Mouse (Mus musculus): Measurements from ENCODE around the gene Xpot. TPM values are rescaled to one million over a fixed set of nuclear protein-coding genes. Genes with fewer than 3 reads are reported as not detected.

Xpot gene
- polyA plus RNA-seq, 1 experiment = not detected

DNA sequence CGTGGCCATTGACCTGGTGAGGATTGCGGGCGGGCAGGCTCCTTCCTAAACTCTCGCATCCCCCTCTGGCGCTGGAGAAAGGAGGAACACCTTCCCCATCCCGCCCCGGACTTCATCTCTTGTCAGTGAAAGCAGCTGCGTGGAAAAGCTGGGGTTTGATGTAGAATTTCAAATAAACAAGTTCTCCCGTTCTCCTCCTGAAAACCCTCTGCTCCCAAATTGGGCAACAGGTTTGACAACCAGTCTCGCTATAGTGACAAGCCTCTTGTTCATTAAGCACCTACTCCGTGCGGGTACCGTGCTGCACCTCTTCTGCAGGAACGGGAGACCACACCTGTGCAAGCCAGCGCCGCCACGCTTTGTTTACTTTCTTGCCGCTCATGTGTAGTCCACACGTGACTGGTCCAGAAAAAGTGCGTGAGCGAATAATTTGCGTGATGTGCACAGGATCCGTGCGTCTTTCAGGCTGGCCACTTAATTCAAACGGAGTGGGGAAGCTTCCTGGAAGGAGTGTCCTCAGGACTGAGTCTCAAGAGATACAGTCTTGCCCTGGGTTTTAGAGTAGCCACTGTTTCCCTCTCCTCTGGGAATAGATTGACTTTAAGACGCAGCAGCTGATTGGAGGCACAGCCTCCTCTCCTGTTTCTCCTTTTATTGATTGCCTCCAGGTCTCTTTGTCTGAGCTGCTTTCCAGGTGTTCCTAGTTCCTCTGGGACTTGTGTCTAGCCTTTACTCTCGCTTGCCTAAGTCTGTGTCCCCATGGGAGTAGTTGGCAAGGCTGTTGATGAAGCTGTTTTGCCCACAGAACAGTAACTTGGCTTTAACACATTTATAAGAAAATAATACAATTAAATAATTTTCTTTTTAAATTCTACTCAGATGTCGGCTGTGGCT lies 16.2 kb upstream of the Xpot start:
- 11% methylated on average over 28 of the region's 28 CpGs for WGBS
- peaks cover 15% of the 10 kb centered on the region for H3K4me1 ChIP-seq (ENCODE audit: control insufficient read depth, insufficient read depth, low read length)
- H3K27ac ChIP-seq (ENCODE audit: insufficient read depth, low read depth, low read length) = no peak overlapping the region
- peak overlapping the region; percentile 54 for H3K4me3 ChIP-seq (ENCODE audit: insufficient read depth, low read depth, low read length)
- TF ChIP-seq CTCF (IDR thresholded peaks at IDR 0.05; ENCODE audit: insufficient read depth, low read depth, low read length) (no peak), POLR2A (IDR thresholded peaks at IDR 0.05; ENCODE audit: insufficient read depth, low read depth, low read length) (no peak)

DNA sequence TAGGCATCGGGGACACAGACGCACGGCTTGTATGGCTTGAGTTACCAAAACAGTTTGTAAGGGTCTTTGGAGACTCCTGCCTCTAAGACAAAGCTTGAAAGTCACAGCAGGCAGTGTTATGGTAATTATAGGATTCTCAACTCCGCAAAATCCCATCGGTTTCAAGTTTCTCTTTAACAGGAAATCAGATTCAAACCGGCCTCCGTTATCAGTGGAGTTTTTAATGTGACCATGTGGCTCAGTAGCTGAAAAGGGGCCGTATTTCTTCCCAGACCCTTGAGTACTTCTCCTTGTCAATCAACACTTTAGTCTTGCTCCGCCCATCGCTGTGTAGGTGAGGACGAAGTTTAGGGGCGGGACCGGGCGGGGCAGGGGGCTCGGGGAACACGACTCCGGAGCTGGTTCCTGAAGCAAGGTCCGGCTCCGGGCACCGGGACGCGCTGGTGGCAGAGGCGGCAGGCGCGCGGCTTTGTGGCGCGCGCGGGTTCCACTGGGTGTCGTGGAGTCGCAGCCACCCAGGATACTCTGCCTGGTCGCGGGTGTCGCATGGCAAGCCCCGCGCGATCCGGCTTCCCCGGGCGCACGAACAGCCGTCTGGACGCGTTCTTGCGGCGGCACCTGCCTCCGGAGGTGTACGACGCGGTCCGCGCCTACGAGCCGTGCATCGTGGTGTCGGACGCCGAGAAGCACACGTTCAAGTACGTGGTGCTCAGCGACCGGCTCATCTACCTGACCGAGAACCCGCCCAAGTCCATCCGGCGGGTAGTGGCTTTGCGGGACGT lies 15.3 kb upstream of the Xpot start, which contains the start of gene D930020B18Rik:
D930020B18Rik (plus strand) TSS at position 317 of the 782 bp plus-strand sequence.
- under 1% methylated on average over 69 of the region's 69 CpGs for WGBS
- no peak for TF ChIP-seq CTCF (IDR thresholded peaks at IDR 0.05; ENCODE audit: insufficient read depth, low read depth, low read length)
- TF ChIP-seq POLR2A (IDR thresholded peaks at IDR 0.05; ENCODE audit: insufficient read depth, low read depth, low read length) = 0 out of 2 replicates have a peak, but pooled peaks have one; percentile 15
- peaks cover 15% of the 10 kb centered on the region for H3K4me1 ChIP-seq (ENCODE audit: control insufficient read depth, insufficient read depth, low read length)
- no peak within 1 kb of the TSS for H3K27ac ChIP-seq (ENCODE audit: insufficient read depth, low read depth, low read length)
- H3K4me3 ChIP-seq (ENCODE audit: insufficient read depth, low read depth, low read length) = peak within 1 kb of the TSS; percentile 54

DNA sequence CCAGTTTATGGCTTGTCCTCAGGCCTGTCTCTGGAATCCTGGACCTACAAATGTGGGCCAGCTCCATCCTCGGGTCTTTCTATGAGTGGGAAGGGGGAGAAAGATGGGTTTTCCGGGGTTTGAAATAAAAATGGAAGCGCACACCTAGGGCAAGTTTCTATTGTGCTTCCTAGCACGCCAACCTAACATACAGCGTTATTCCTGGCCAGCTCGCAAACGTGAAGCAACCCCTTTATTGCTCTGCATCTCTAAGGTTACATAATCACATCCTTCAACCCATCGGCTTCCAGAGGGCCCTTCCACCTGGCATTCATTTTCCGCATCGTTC lies 14.8 kb upstream of the Xpot start:
- Histone ChIP-seq H3K27ac (ENCODE audit: insufficient read depth, low read depth, low read length) (no peak overlapping the region), H3K4me3 (ENCODE audit: insufficient read depth, low read depth, low read length) (no peak overlapping the region), H3K4me1 (ENCODE audit: control insufficient read depth, insufficient read depth, low read length) (peaks cover 15% of the 10 kb centered on the region)
- 21% methylated on average over 10 of the region's 10 CpGs for WGBS
- no peak for TF ChIP-seq CTCF (IDR thresholded peaks at IDR 0.05; ENCODE audit: insufficient read depth, low read depth, low read length)
- no peak for TF ChIP-seq POLR2A (IDR thresholded peaks at IDR 0.05; ENCODE audit: insufficient read depth, low read depth, low read length)

DNA sequence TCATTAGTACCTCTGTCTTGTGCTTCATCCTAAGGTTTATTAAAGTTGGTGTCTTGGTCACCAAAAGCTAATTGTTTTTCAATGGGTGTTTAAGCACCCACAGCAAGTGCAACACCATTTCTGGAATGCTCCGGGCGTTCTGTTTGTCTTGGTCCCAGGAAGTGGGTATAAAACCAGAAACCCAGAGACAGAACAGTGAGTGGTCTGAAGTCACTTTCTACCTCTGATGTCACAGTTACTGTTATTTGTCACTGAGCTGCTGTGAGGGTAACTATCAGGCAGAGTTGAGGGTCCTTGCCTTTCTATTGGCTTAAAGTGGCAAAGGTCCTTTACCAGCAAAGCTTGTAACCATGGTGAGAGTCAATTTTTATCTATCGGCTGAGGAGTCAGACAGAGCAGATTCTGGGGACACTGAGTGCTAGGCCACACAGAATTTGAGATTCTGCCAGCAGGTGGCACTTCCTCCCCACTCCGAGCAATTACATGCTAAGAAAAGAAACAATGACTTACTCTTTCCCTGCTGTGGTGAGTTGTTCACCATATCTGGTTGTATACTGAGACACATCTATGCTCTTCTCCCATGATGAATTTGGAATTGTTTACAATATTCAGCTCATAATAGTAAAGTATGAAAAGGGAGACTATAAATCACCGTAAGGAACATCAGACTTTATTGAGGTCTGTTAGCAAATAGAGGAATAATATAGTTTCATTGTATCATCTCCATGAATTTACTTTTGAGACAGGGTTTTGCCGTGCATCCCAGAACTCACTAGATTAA lies 14.2 kb upstream of the Xpot start:
- 53% methylated on average over 6 of the region's 6 CpGs for WGBS
- TF ChIP-seq POLR2A (IDR thresholded peaks at IDR 0.05; ENCODE audit: insufficient read depth, low read depth, low read length) (no peak), CTCF (IDR thresholded peaks at IDR 0.05; ENCODE audit: insufficient read depth, low read depth, low read length) (no peak)
- H3K4me1 ChIP-seq (ENCODE audit: control insufficient read depth, insufficient read depth, low read length) = peaks cover 15% of the 10 kb centered on the region
- no peak overlapping the region for H3K4me3 ChIP-seq (ENCODE audit: insufficient read depth, low read depth, low read length)
- H3K27ac ChIP-seq (ENCODE audit: insufficient read depth, low read depth, low read length) = no peak overlapping the region

DNA sequence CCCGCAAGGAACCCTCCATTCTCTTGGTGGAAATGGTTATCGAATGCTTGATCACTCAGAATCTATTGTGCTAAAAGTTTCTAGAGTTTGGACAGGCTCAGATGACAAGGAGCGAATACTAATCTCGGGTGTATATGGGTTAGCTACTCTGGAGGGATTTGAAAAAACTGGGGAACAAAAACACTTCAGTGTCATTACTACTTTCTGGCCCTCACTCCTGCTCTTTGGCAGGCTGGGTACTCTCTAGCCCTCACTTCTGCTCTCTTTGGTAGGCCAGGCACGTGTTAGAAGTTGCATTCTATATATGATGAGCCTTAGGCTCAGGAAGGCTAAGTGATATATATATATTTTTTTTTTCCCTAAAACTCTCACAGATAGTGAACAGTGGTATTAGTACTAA lies 13.4 kb upstream of the Xpot start:
- H3K4me1 ChIP-seq (ENCODE audit: control insufficient read depth, insufficient read depth, low read length) = peaks cover 15% of the 10 kb centered on the region
- no peak overlapping the region for H3K27ac ChIP-seq (ENCODE audit: insufficient read depth, low read depth, low read length)
- no peak for TF ChIP-seq CTCF (IDR thresholded peaks at IDR 0.05; ENCODE audit: insufficient read depth, low read depth, low read length)
- TF ChIP-seq POLR2A (IDR thresholded peaks at IDR 0.05; ENCODE audit: insufficient read depth, low read depth, low read length) = no peak
- H3K4me3 ChIP-seq (ENCODE audit: insufficient read depth, low read depth, low read length) = no peak overlapping the region
- 86% methylated on average over 5 of the region's 5 CpGs for WGBS

DNA sequence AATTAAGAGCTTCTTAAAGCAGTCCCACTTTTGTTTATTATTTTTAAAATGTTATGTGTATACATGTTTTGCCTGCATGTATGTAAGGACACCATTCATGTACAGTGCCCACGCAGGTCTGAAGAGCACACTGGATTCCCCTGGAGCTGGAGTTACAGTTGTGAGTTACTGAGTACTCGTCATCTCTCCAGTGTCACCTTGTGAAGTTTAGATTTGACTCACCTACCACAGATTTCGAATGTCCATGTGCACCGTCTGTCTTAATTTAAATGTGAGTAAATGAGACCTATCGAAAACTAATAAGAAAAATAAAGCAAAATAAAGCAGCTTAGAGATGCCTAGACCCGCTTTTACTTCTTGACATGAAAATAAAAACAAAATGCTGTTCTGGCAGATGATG lies 10.1 kb upstream of the Xpot start:
- peaks cover 4% of the 10 kb centered on the region; the same call in 1 of the 2 replicates for H3K4me1 ChIP-seq (ENCODE audit: control insufficient read depth, insufficient read depth, low read length)
- H3K4me3 ChIP-seq (ENCODE audit: insufficient read depth, low read depth, low read length) = no peak overlapping the region
- WGBS = 89% methylated on average over 6 of the region's 6 CpGs
- H3K27ac ChIP-seq (ENCODE audit: insufficient read depth, low read depth, low read length) = no peak overlapping the region
- TF ChIP-seq CTCF (IDR thresholded peaks at IDR 0.05; ENCODE audit: insufficient read depth, low read depth, low read length) = no peak

DNA sequence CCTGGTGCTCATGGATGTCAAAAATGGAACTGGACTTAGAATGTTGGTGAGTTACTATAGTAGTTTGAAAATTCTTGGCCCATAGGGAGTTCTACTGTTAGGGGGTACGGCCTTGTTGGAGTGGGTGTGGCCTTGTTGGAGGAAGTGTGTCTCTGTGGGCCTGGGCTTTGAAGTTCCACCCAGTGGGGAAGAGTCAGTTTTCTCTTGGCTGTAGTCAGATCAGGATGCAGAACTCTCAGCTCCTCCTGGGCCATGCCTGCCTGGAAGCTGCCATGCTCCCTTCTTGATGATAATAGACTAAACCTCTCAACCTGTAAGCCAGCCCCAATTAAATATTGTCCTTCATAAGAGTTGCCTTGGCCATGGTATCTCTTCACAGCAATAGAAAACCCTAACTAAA lies 8.0 kb upstream of the Xpot start:
- 97% methylated on average over 1 of the region's 1 CpGs for WGBS
- H3K4me1 ChIP-seq (ENCODE audit: control insufficient read depth, insufficient read depth, low read length) = no peaks in the 10 kb centered on the region
- no peak for TF ChIP-seq CTCF (IDR thresholded peaks at IDR 0.05; ENCODE audit: insufficient read depth, low read depth, low read length)
- TF ChIP-seq POLR2A (IDR thresholded peaks at IDR 0.05; ENCODE audit: insufficient read depth, low read depth, low read length) = no peak
- no peak overlapping the region for H3K27ac ChIP-seq (ENCODE audit: insufficient read depth, low read depth, low read length)
- no peak overlapping the region for H3K4me3 ChIP-seq (ENCODE audit: insufficient read depth, low read depth, low read length)

DNA sequence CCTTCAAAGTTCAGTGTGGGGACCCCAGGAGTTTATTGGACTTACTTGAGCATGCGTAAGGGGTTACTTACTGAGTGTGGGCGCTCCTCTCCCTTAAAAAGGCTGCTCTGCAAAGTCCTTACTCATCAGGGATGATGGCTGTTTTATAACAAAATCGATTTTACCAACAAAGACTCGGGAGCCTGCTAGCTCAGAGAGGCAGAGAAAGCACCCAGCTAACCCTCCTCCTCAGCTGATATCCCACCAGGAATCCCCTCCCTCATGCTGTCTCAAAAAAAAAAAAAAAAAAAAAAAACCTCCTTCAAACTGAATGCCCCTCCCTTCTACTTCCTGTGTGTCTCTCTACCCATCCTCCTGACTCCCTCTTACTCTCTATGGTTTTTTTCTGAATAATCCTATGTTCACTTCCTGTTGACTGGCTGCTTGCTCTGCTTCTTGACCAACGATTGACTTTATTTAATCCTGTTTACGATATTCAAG lies 2.5 kb upstream of the Xpot start:
- Histone ChIP-seq H3K27ac (ENCODE audit: insufficient read depth, low read depth, low read length) (no peak overlapping the region), H3K4me3 (ENCODE audit: insufficient read depth, low read depth, low read length) (no peak overlapping the region), H3K4me1 (ENCODE audit: control insufficient read depth, insufficient read depth, low read length) (peaks cover 2% of the 10 kb centered on the region; the same call in 1 of the 2 replicates)
- TF ChIP-seq POLR2A (IDR thresholded peaks at IDR 0.05; ENCODE audit: insufficient read depth, low read depth, low read length) = no peak
- TF ChIP-seq CTCF (IDR thresholded peaks at IDR 0.05; ENCODE audit: insufficient read depth, low read depth, low read length) = no peak
- 91% methylated on average over 6 of the region's 6 CpGs for WGBS
